Mouse (Mus musculus): ENCODE results near the gene Adam12. TPM values are rescaled to one million over a fixed set of nuclear protein-coding genes. Genes with fewer than 3 reads are reported as not detected.
A peak's percentile ranks its signal among the peaks of the same experiment; 100 is the strongest.
"Not testable (repeated sequence)": the region's sequence is repeated elsewhere in the genome, so short reads cannot be mapped to it uniquely, and the experiment has no call there.

The Adam12 gene
- total RNA-seq, 2 experiments from 2014 or later, result 12.4 to 12.6 TPM

DNA sequence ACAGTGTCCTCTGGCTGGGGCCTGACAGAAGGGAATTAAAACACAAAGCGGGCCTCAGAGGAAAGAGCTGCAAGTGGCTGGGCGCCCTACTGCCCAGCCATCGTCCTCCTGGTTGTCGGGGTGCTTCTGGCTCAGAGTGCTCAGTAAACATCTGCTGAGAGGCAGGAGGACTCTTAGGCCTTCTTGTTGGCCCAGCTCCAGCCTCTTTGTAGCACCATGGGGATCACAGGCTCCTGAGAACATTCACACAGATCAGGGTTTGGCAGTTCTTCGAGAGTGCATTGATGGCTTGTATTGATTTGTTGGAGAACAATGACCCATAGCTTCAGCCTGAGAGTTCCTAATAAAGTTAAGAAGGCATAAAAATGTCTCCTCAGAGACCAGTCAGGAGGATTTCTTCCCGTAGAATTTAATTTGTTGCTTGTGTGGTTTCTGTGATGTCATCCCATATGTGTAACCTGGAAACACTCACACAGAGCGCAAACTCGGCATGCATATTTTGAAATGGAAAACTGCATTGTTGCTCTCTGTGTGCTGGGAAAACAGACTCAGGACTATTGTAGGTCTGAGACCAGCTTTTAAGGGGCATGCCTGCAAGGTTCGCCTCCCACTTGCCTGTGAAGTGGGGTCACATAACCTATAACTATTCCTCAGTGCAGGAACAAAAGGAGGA is 347.1 kb downstream of the Adam12 start:
- not testable (repeated sequence) for DNase-seq (ENCODE audit: low spot score in 2 of 2)

DNA sequence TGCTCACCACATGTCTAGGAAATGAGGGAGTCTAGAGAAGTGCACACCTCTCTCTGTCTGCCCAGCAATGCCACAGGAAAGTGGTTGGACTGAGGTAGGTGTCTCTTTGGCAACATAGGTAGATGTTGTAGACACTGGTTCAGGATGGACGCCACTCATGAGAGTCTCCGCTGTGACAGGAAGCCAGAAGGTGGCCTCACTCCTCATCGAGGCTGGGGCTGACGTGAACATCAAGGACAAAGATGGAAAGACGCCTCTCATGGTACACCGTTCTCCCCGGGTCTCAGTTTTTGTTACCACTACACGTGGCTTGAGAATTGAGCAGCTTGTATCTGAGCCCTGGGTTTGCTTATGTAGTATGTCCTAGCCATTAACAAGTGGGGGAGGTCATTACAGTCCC is 352.2 kb downstream of the Adam12 start:
- DNase-seq (ENCODE audit: low spot score in 2 of 2), result no peak

DNA sequence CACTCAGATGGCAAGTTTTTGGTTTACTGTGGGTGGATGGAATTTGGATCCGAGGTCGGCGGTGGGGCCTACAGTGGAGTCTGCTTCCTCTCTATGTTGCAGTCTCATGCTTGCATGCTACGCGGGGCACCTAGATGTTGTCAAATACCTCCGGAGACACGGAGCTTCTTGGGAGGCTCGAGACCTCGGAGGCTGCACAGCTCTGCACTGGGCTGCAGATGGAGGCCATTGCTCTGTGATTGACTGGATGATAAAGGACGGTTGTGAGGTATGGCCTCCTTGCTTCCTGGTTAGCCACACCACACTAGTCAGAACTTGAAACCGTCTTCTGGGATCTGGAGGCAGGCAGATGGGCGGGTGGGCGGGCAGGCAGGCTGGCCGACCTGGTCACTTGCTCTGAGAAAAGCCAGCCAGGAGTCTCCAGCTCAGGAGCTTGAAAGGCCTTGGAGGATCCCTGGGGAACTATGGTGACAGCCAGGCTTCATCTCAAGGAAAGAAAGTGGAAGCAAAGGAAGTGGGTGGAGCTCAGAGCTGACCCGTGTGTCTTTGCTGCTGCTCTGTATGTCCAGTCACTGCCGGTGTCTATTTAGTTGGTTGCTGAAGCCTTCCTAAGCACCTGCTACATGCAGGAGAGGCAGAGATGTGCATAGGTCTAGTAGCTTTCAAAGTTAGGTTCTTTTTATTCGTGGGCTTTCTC is 355.2 kb downstream of the Adam12 start:
- no peak for DNase-seq (ENCODE audit: low spot score in 2 of 2)

DNA sequence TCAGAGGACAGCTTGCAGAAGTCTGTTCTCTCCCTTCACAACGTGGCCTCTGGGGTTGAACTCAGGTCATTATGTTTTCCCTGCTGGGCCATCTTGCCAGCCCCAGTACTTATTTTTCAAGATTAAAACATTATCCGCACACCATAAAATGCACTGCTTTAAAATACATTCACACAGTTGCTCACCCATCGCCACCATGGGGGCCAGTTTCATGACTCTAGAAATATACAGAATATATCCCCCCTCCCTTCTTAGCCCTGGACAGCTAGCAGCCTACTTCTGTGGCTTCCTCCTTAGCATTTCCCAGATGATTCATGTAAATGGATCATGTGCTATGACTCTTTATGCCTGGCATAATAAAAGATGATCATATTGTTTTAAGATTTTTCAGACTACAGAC is 355.8 kb downstream of the Adam12 start:
- DNase-seq (ENCODE audit: low spot score in 2 of 2), result no peak

DNA sequence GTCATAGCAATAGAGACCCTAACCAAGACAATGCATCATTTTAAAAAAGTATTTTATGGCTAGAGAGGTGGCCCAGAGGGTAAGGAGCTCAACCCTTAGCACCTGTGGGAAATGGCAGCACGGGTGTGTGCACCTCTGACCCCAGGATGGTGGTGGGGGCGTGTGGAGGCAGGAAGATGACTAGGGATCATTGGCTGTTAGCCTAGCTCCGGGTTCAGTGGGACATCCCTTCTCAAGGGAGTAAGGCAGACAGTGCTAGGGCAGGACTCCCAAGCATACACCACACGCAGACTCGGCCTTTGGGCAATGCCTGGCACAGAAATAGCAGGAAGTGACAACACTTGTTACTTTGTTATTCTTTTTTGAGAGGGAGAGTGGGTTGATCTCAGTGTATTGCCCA is 359.2 kb downstream of the Adam12 start:
- DNase-seq (ENCODE audit: low spot score in 2 of 2), result no peak

DNA sequence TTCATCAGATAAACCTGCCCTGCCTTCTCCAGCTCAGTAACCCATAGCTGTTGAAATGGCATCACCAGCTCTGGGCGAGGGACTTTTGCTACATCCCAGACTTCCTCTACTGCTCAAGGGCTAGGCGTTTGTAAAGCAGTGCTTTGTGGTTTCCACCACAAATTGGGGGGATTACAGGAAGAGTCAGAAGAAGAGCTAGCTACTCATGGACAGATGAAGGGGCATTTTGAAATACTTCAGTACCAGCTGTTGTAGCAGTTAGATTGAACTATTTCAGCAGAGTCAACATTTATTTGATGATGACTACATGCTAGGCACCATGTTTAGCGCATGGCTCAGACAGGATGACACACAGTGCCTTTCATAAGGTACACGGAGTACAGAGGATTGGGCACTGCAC is 361.7 kb downstream of the Adam12 start:
- no peak for DNase-seq (ENCODE audit: low spot score in 2 of 2)

DNA sequence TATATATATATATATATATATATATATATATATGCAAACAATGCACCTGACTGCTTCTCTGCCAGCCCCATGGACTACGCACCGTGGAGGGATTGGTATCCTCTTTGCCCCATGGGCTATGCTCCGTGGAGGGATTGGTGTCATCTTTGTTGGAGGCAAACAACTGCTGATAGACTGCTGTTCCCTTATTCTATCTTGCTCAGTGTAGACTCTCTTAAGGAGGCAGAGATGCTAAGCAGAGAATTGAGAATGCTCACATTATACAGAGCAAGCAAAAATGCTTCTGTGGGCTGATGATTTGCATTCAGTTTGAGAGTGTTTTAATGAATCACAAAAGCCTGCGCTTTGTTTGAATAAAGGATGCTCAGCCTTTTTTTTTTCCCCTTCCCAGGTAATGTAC is 368.3 kb downstream of the Adam12 start:
- DNase-seq (ENCODE audit: low spot score in 2 of 2), result no peak

DNA sequence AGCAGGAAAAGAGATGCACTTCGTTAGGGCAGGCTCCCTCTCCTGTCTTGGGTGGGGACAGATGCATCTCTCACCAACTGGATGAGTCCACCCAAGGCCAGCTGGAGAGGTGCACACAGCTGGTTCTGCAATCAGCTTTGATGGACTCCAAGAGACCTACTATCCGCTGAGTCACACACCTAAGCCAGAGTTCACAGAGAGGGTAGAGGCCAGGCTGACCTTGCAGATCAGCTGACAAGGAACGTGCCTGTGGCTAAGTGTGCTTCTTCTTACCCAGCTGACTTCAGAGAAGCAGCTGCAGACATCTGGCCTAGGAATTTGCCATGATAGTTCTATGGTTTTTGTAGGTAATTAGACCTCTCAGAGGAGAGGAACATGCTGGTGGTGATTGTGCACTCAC is 368.8 kb downstream of the Adam12 start:
- DNase-seq (ENCODE audit: low spot score in 2 of 2), result no peak

DNA sequence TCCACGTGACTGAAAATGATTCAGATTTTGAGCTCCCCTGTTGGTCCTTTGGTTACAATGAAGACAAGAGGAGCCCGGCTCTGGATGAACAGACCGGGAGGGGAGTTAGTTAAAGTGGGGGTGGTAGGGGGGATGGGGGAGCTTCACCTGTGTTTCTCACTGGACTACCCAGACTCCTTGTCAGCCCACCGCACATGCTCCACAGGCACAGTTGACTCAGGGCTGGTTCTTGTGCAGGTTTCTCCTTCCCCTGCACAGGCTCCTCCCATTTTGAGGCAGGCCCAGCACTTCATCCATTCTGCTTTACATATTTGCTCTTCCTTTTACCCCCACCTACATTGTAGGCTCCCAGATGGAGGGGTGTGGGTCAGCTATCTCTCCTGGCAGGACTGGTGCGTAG is 369.2 kb downstream of the Adam12 start:
- no peak for DNase-seq (ENCODE audit: low spot score in 2 of 2)

DNA sequence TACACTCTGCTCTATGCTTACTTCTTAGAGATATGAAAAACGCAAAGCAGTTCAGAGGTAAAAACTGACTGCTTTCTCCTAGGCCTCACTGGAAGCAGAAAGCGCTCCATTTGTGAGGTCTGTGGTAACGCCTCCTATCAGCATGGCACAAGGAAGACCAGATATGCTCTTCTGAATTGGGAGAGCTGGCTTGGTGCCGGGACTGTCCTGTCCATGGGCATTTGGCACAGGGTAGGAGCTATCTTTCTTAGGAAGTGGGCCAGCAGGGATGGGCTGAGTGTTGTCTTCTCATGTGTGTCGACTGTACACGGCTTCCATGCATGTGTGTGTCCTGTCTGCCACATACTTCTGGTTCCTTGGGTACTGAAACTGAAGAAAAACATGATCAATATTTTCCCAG is 369.7 kb downstream of the Adam12 start:
- DNase-seq (ENCODE audit: low spot score in 2 of 2), result no peak

DNA sequence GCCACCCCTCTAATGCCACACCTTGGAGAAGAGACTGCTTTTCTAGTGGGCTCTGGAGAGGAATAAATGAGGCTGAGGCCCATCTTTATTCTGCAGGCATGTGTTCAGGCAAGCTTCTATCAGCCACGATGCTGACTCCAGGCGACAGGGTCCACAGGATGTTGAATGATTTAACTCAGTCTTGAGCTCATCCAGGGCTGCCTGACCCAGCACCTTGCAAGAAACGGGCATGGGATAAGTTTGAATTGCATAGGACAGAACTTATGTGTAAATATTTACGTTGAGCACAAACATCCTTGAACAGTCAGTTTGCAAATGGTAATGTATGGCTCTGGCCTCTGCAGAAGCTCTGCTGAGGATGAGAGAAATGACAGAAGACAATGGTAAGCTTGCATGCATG is 372.4 kb downstream of the Adam12 start:
- no peak for DNase-seq (ENCODE audit: low spot score in 2 of 2)

DNA sequence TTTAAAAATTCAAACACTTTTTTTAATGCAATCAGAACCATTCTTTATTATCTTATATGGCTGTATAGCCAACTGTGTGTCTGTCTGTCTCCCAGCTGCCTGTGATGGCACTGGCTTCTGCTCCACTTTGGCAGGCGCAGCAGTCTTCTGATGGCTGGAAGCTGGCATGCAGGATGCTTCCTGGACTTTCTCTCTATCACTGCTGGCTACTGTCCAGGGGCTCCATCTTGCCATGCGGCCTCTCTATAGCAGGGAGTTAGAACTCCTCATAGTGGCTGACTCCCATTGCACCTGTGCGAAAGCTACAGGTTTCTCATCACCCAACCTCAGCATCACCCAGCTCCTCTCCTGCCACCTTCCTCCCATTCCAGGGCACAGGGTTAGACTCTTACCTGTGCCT is 373.4 kb downstream of the Adam12 start:
- DNase-seq (ENCODE audit: low spot score in 2 of 2), result peak in 1 of 2 experiments; percentile 8

DNA sequence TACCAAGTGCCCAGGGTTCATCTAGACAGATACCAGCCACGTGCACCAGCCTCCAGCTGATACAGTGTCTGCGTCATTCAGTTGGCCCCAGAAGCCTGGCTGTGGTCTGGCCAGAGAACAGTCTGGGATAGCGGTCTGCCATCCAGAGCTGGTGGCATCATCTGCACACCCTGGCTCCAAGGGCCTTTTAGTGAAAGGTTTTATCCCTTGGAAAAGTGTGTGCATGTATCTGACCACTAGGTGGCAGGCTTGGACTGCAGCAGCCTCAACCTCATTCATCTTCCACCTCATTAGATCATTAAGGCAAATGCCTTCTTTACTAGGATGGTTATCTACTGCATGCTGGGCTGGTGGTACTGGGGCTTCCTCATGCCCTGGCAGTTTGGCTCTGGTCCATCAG is 375.7 kb downstream of the Adam12 start:
- DNase-seq (ENCODE audit: low spot score in 2 of 2), result peak; percentile 83 to 90

DNA sequence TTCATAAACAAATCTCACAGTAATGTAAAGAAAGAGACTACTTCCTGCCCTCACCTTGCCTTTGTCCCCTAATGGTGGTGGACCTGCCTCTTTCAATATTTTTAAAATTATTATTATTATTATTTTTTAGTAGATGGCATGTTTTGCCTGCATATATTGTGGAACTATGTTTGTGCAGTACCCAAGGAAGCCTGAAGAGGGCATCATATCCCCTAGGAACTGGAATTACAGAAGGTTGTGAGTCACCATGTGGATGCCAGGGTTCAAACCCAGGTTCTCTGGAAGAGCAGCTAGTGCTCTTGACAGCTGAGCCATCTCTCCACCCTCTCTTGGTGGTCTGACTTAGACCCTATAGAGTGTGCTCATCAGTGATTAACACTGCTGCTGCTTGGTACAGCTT is 381.2 kb downstream of the Adam12 start:
- DNase-seq (ENCODE audit: low spot score in 2 of 2), result no peak

DNA sequence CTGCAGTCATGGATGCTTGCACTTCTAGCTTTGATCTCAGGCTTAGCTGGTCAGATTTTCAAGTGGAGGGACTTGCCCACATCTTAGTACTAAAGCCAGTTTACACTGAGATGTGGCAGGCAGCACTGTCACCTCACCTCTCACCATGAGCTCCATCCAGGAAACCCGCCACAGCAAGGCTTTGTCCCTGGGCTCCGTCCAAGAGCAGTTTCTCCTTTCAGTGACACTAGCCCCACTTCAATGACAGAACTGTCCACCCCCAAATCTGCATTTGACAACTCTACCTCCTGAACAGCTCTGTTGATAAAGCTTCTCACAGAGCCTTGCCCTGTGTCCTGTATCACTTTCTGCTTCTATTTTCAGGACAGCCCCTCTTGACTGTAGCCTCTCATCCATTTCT is 383.8 kb downstream of the Adam12 start:
- DNase-seq (ENCODE audit: low spot score in 2 of 2), result no peak

DNA sequence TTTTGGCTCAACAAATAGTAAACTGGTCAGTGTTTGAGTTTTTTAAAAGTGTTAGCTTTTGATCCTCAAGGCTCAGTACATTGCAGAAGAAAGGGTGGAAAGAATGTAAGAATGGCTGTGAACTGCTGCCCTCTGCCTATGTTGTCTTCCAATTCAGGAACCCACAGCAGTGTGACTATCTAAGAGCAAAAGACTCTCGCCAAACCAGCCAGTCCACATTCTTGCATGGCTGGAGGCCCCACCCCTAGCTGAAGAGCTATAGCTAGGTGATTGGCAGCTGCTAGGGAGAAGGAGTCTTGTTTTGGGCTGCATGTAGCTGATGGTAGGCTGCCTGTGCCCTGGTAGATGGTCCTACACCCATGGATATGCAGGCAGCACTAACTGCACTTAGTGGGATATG is 384.8 kb downstream of the Adam12 start:
- no peak for DNase-seq (ENCODE audit: low spot score in 2 of 2)

DNA sequence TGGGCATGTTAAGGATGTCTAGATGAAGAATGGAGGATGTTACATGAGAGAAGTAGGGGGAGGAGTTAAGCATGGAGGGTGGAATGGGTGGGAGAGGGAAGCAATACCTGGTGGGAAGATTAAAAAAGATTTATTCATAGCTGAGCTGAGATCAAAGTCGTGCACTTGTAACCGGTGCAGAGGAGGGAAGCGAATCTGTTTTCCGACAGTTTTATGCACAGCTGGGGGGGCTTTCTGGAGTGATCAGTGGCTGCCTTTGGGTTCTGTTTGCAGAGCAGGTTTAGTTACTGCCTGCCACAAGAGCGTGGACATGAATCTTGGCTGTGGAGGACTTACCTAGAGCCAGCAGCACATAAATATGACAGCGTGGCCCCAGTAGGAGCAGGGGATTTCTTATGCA is 389.9 kb downstream of the Adam12 start:
- DNase-seq (ENCODE audit: low spot score in 2 of 2), result no peak

DNA sequence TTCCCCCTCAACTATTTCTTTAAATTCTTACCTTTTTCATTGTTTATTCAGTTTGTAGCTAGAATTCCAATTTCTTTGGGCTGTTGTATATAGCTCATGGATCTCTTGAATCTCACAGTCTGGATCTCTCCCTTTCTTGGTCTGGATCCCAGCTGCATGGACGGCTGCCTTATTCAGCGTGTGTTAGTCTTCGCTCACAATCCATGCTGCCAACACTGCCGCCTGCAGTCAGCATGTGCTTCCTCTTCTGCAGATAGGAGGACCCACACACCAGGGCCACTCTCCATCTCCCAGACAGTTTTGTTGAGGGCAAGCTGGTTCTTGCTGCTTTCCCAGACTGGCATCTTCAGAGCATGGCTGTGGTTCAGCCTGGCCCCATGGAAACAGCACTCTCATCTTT is 392.4 kb downstream of the Adam12 start:
- DNase-seq (ENCODE audit: low spot score in 2 of 2), result peak; percentile 33 to 74

Small RNA genes within 50 kb of the gene (microRNA-seq; reads per million reads assigned to microRNA genes)
- gene Gm23631, result 0 reads per million in 2 experiments

Other genes starting within 250 kb of the Adam12 start
- gene D7Ertd443e, start 153.5 kb upstream of the Adam12 start, total RNA-seq (2021), result 1 to 10 TPM; 1.7 to 2.7 TPM